Mouse (Mus musculus) stomach, embryonic 15.5 days (tissue): ENCODE measurements at regions not wholly inside any gene's neighbourhood (a gene's known extent, or its start where the extent isn't known, plus 50 kb on each side); places are given as distances from the start of the nearest gene placed in this dataset.

Experiments used
- ATAC-seq: fragments of 200-750 bp; cut with Nextera tagmentation; 2 replicates; pipeline ENCODE4 v1.8.0; 2017; ENCODE audit warnings: low read depth, moderate number of reproducible peaks, moderate TSS enrichment; ENCODE audit not compliant: insufficient read depth, low FRiP score
- H3K27ac ChIP-seq: fragments of 300-500 bp; sonication (generic); 2 replicates; pipeline ENCODE4 v1.5.1; 2015; ENCODE audit warnings: mild to moderate bottlenecking, inconsistent platforms
- H3K27me3 ChIP-seq: fragments of 300-500 bp; sonication (generic); replicated peaks from 2 replicates; pipeline ENCODE4 v1.6.1; 2015; ENCODE audit warnings: inconsistent platforms
- H3K36me3 ChIP-seq: fragments of 300-500 bp; sonication (generic); 2 replicates; pipeline ENCODE4 v1.6.1; 2015; ENCODE audit warnings: inconsistent platforms
- H3K4me1 ChIP-seq: fragments of 300-500 bp; sonication (generic); 2 replicates; pipeline ENCODE4 v1.6.1; 2015; ENCODE audit warnings: inconsistent platforms
- H3K4me2 ChIP-seq: fragments of 300-500 bp; sonication (generic); 2 replicates; pipeline ENCODE4 v1.6.1; 2015; ENCODE audit warnings: mild to moderate bottlenecking, inconsistent platforms
- H3K4me3 ChIP-seq: fragments of 300-500 bp; sonication (generic); replicated peaks from 2 replicates; pipeline ENCODE4 v1.5.1; 2015; ENCODE audit warnings: inconsistent platforms
- H3K9ac ChIP-seq: fragments of 300-500 bp; sonication (generic); 2 replicates; pipeline ENCODE4 v1.6.1; 2015; ENCODE audit warnings: inconsistent platforms
- H3K9me3 ChIP-seq: fragments of 300-500 bp; sonication (generic); 2 replicates; pipeline ENCODE4 v1.6.1; 2016; ENCODE audit warnings: inconsistent platforms
- WGBS: fragments of 180-500 bp; shearing (Covaris S2); methylation state at CpG from one replicate; pipeline ENCODE4 v1.1.7; 2015; 5-methylcytosine and 5-hydroxymethylcytosine counted together

GRCm38 (mm10) chr2:137598136-137598535, 481.7 kb upstream of the Jag1 start:
- H3K27me3 ChIP-seq: no peaks in the 10 kb centered on the region
- no peak for ATAC-seq
- no peak overlapping the region for H3K9ac ChIP-seq
- no peaks in the 10 kb centered on the region for H3K36me3 ChIP-seq
- H3K9me3 ChIP-seq: no peaks in the 10 kb centered on the region
- no peaks in the 10 kb centered on the region for H3K4me1 ChIP-seq
- H3K4me3 ChIP-seq: no peak overlapping the region
- 74% methylated on average over 7 of the region's 7 CpGs for WGBS
- H3K27ac ChIP-seq: no peak overlapping the region
- no peak overlapping the region for H3K4me2 ChIP-seq

GRCm38 (mm10) chr2:137594509-137594908, 478.1 kb upstream of the Jag1 start:
- no peak for ATAC-seq
- no peak overlapping the region for H3K9ac ChIP-seq
- H3K27ac ChIP-seq: no peak overlapping the region
- H3K27me3 ChIP-seq: no peaks in the 10 kb centered on the region
- H3K4me3 ChIP-seq: no peak overlapping the region
- no peaks in the 10 kb centered on the region for H3K4me1 ChIP-seq
- no peak overlapping the region for H3K4me2 ChIP-seq
- H3K36me3 ChIP-seq: no peaks in the 10 kb centered on the region
- no peaks in the 10 kb centered on the region for H3K9me3 ChIP-seq
- 74% methylated on average over 4 of the region's 4 CpGs for WGBS

- Histone ChIP-seq H3K9me3 (no peaks in the 10 kb centered on the region), H3K9ac (no peak overlapping the region), H3K4me2 (no peak overlapping the region), H3K4me1 (no peaks in the 10 kb centered on the region), H3K36me3 (no peaks in the 10 kb centered on the region), H3K27me3 (no peaks in the 10 kb centered on the region), H3K27ac (no peak overlapping the region), H3K4me3 (no peak overlapping the region)
- WGBS: 75% methylated on average over 1 of the region's 1 CpGs
- ATAC-seq: no peak
Measured at GRCm38 (mm10) chr2:137591551-137591950, 475.1 kb upstream of the Jag1 start.

- ATAC-seq: no peak
- H3K9ac ChIP-seq: no peak overlapping the region
- H3K27ac ChIP-seq: no peak overlapping the region
- no peaks in the 10 kb centered on the region for H3K27me3 ChIP-seq
- no peaks in the 10 kb centered on the region for H3K9me3 ChIP-seq
- no peaks in the 10 kb centered on the region for H3K36me3 ChIP-seq
- H3K4me3 ChIP-seq: no peak overlapping the region
- no peaks in the 10 kb centered on the region for H3K4me1 ChIP-seq
- 20% methylated on average over 2 of the region's 2 CpGs for WGBS
- H3K4me2 ChIP-seq: no peak overlapping the region
Measured at GRCm38 (mm10) chr2:137581491-137581890, 465.0 kb upstream of the Jag1 start.

- Histone ChIP-seq H3K4me1 (no peaks in the 10 kb centered on the region), H3K4me2 (no peak overlapping the region), H3K4me3 (no peak overlapping the region), H3K27ac (no peak overlapping the region), H3K9ac (no peak overlapping the region), H3K9me3 (no peaks in the 10 kb centered on the region), H3K36me3 (no peaks in the 10 kb centered on the region), H3K27me3 (no peaks in the 10 kb centered on the region)
- 76% methylated on average over 3 of the region's 3 CpGs for WGBS
- no peak for ATAC-seq
Measured at GRCm38 (mm10) chr2:137575750-137576149, 459.3 kb upstream of the Jag1 start.

GRCm38 (mm10) chr2:137574845-137575449, 458.5 kb upstream of the Jag1 start:
- no peak overlapping the region for H3K4me2 ChIP-seq
- no peaks in the 10 kb centered on the region for H3K9me3 ChIP-seq
- no peak overlapping the region for H3K9ac ChIP-seq
- H3K4me1 ChIP-seq: no peaks in the 10 kb centered on the region
- H3K27ac ChIP-seq: no peak overlapping the region
- H3K4me3 ChIP-seq: no peak overlapping the region
- 35% methylated on average over 4 of the region's 4 CpGs for WGBS
- H3K36me3 ChIP-seq: no peaks in the 10 kb centered on the region
- no peak; the same call in 1 of the 2 replicates for ATAC-seq
- no peaks in the 10 kb centered on the region for H3K27me3 ChIP-seq

- Histone ChIP-seq H3K9ac (no peak overlapping the region), H3K36me3 (no peaks in the 10 kb centered on the region), H3K27me3 (no peaks in the 10 kb centered on the region), H3K4me3 (no peak overlapping the region), H3K4me1 (no peaks in the 10 kb centered on the region), H3K4me2 (no peak overlapping the region), H3K9me3 (no peaks in the 10 kb centered on the region), H3K27ac (no peak overlapping the region)
- ATAC-seq: no peak
- WGBS: 89% methylated on average over 1 of the region's 1 CpGs
Measured at GRCm38 (mm10) chr2:137571146-137571545, 454.7 kb upstream of the Jag1 start.

- no peak overlapping the region for H3K9ac ChIP-seq
- H3K36me3 ChIP-seq: no peaks in the 10 kb centered on the region
- no peak overlapping the region for H3K27ac ChIP-seq
- no peaks in the 10 kb centered on the region for H3K27me3 ChIP-seq
- no peak overlapping the region for H3K4me2 ChIP-seq
- H3K4me3 ChIP-seq: no peak overlapping the region
- no peaks in the 10 kb centered on the region for H3K4me1 ChIP-seq
- 91% methylated on average over 3 of the region's 3 CpGs for WGBS
- no peaks in the 10 kb centered on the region for H3K9me3 ChIP-seq
- no peak for ATAC-seq
Measured at GRCm38 (mm10) chr2:137566619-137567018, 450.2 kb upstream of the Jag1 start.

GRCm38 (mm10) chr2:137564064-137564624, 447.7 kb upstream of the Jag1 start:
- 73% methylated on average over 5 of the region's 5 CpGs for WGBS
- Histone ChIP-seq H3K36me3 (no peaks in the 10 kb centered on the region), H3K4me3 (no peak overlapping the region), H3K4me1 (0 out of 2 replicates have a peak, but pooled peaks cover 3% of the 10 kb centered on the region), H3K27ac (no peak overlapping the region), H3K4me2 (no peak overlapping the region), H3K27me3 (no peaks in the 10 kb centered on the region), H3K9ac (no peak overlapping the region), H3K9me3 (no peaks in the 10 kb centered on the region)
- ATAC-seq: no peak

- Histone ChIP-seq H3K4me3 (no peak overlapping the region), H3K4me2 (no peak overlapping the region), H3K4me1 (0 out of 2 replicates have a peak, but pooled peaks cover 3% of the 10 kb centered on the region), H3K36me3 (no peaks in the 10 kb centered on the region), H3K9me3 (no peaks in the 10 kb centered on the region), H3K9ac (no peak overlapping the region), H3K27me3 (no peaks in the 10 kb centered on the region), H3K27ac (no peak overlapping the region)
- 50% methylated on average over 4 of the region's 4 CpGs for WGBS
- peak; percentile 71; the same call in 1 of the 2 replicates for ATAC-seq
Measured at GRCm38 (mm10) chr2:137560366-137560765, 443.9 kb upstream of the Jag1 start.

GRCm38 (mm10) chr2:137553871-137554270, 437.4 kb upstream of the Jag1 start:
- H3K4me3 ChIP-seq: no peak overlapping the region
- H3K4me1 ChIP-seq: no peaks in the 10 kb centered on the region
- H3K9ac ChIP-seq: no peak overlapping the region
- 79% methylated on average over 2 of the region's 2 CpGs for WGBS
- H3K27ac ChIP-seq: no peak overlapping the region
- no peak for ATAC-seq
- no peak overlapping the region for H3K4me2 ChIP-seq
- H3K36me3 ChIP-seq: no peaks in the 10 kb centered on the region
- no peaks in the 10 kb centered on the region for H3K9me3 ChIP-seq
- H3K27me3 ChIP-seq: no peaks in the 10 kb centered on the region

- Histone ChIP-seq H3K27ac (no peak overlapping the region), H3K27me3 (no peaks in the 10 kb centered on the region), H3K4me1 (no peaks in the 10 kb centered on the region), H3K36me3 (no peaks in the 10 kb centered on the region), H3K4me2 (no peak overlapping the region), H3K9me3 (no peaks in the 10 kb centered on the region), H3K4me3 (no peak overlapping the region), H3K9ac (no peak overlapping the region)
- no peak for ATAC-seq
- WGBS: 52% methylated on average over 2 of the region's 2 CpGs
Measured at GRCm38 (mm10) chr2:137536581-137536980, 420.1 kb upstream of the Jag1 start.

GRCm38 (mm10) chr2:137516271-137516670, 399.8 kb upstream of the Jag1 start:
- H3K36me3 ChIP-seq: no peaks in the 10 kb centered on the region
- H3K27ac ChIP-seq: no peak overlapping the region
- WGBS: 75% methylated on average over 2 of the region's 2 CpGs
- ATAC-seq: no peak
- no peak overlapping the region for H3K4me3 ChIP-seq
- H3K4me2 ChIP-seq: no peak overlapping the region
- H3K9me3 ChIP-seq: no peaks in the 10 kb centered on the region
- H3K4me1 ChIP-seq: no peaks in the 10 kb centered on the region
- no peaks in the 10 kb centered on the region for H3K27me3 ChIP-seq
- no peak overlapping the region for H3K9ac ChIP-seq
